Mouse (Mus musculus) testis, adult 2 months (tissue): ENCODE results near the gene Egr2.

Experiments
- CTCF ChIP-seq: fragments of 200-500 bp; IDR thresholded peaks from 2 replicates; pipeline ENCODE4 v1.5.1; 2012; ENCODE audit warnings: low read depth, mild to moderate bottlenecking, inconsistent platforms, low read length, moderate library complexity; ENCODE audit not compliant: control insufficient read depth, insufficient read depth, insufficient replicate concordance
- POLR2A ChIP-seq: fragments of 200-500 bp; IDR thresholded peaks from 2 replicates; pipeline ENCODE4 v1.6.1; 2012; ENCODE audit warnings: low read depth, mild to moderate bottlenecking, inconsistent platforms, low read length, moderate library complexity; ENCODE audit not compliant: control insufficient read depth

GRCm38 (mm10) chr10:67524130-67524529 is 11.1 kb upstream of the Egr2 start:
- TF ChIP-seq POLR2A: no peak
- TF ChIP-seq CTCF: no peak
